Mouse (Mus musculus) embryonic stem cell, embryonic (primary cell): ENCODE measurements around the gene Olfr447.

ENCODE experiments used
- CTCF ChIA-PET, 4 experiments: fragments of 300-600 bp in 2 of 4; fragments of 350-600 bp in 2 of 4; sonication (Branson Sonifier 250); formaldehyde crosslinking; loops; one replicate each; lab custom pipeline; 2022; ENCODE audit warnings: inconsistent platforms in 2 of 4; lab: Charles Lee
- POLR2A ChIA-PET, 4 experiments: fragments of 300-600 bp in 2 of 4; fragments of 350-600 bp in 2 of 4; sonication (Branson Sonifier 250); formaldehyde crosslinking; loops; one replicate each; lab custom pipeline; 2022; ENCODE audit warnings: antibody characterized with exemption in 4 of 4, inconsistent platforms in 1 of 4; lab: Charles Lee

Gene Olfr447

GRCm38 (mm10) chr6:42908578-42908977 lies at the start of gene Olfr447:
Olfr447 (plus strand) TSS chr6:42908878.
- ChIA-PET POLR2A (no interaction called here), CTCF (no interaction called here)

- POLR2A ChIA-PET, result interaction anchor here in 2 of 4 experiments (0.6 to 0.7 kb wide), 2 partner anchors 457 to 631 kb away, joined by 3 to 4 read pairs; no protein-coding TSS in a partner anchor
- CTCF ChIA-PET, result interaction anchor here (0.5 to 1.4 kb wide), 20 partner anchors 9 to 1610 kb away, joined by 3 to 7 read pairs (median 3); partner anchors contain the start of gene Tcaf2 (in 1 of the 4)
Observed at GRCm38 (mm10) chr6:42860222-42860819, 48.4 kb upstream of the Olfr447 start.

DNA sequence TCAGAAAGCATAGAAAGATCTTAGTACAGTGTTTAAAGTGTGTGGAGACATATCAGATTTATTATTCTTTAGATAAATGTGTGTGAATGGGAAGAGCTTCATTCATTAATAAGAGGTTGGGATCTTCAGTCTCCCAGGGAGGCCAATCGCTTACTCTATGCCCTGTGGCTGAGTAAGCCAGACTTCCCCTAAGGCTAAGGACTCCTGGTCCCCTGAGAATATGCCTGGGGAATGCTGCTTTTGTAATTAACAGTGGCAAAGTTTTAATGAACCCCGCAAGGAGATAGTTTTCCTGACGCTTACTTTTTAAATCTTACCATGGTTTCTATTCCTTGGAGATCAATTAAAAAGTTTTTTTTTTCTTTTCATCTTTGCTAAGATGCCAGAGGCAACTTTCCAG lies 39.0 kb upstream of the Olfr447 start:
- CTCF ChIA-PET, result interaction anchor here in 1 of 4 experiments (1.5 kb wide), 1 partner anchor 10 kb away, joined by 6 read pairs; no protein-coding TSS in a partner anchor

DNA sequence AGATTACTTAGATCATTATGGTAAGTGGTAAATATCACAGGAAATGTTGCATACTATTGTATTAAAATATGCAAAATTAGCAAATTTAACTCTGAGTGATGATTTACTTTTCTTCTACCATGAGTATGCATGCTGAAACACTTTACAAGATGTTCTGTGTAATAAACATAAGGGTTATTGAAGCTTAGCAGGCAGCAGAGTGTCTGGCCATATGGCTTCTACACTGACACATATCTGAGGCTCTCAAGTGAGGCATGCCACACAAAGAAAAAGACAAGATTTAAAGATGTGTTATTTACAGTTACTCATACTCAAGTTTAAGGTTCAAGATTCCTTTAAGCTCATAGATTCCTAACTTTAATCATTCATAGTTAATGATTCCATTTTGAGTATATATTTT lies 32.4 kb upstream of the Olfr447 start:
- POLR2A ChIA-PET, result no interaction called here
- CTCF ChIA-PET, result no interaction called here

More for the DNA sequence above, 39.0 kb upstream of the Olfr447 start:
- POLR2A ChIA-PET, result no interaction called here

GRCm38 (mm10) chr6:42890141-42890540 lies 18.5 kb upstream of the Olfr447 start, which contains the start of gene Olfr448:
Olfr448 (plus strand) TSS chr6:42890441.
- CTCF ChIA-PET, result no interaction called here
- POLR2A ChIA-PET, result no interaction called here

- CTCF ChIA-PET, result no interaction called here
- POLR2A ChIA-PET, result no interaction called here
Observed at GRCm38 (mm10) chr6:42900345-42900744, 8.3 kb upstream of the Olfr447 start.

- ChIA-PET CTCF (no interaction called here), POLR2A (no interaction called here)
Observed at GRCm38 (mm10) chr6:42921077-42921476, 12.4 kb downstream of the Olfr447 start, which contains the start of gene Olfr446. Olfr446 (plus strand) TSS chr6:42921377.

GRCm38 (mm10) chr6:42948767-42949166 lies 40.1 kb downstream of the Olfr447 start, which contains the start of gene Olfr444:
Olfr444 (plus strand) TSS chr6:42949067.
- ChIA-PET CTCF (no interaction called here), POLR2A (no interaction called here)
